Mouse (Mus musculus): ENCODE data around the gene Fance. TPM values are rescaled to one million over a fixed set of nuclear protein-coding genes. Genes with fewer than 3 reads are reported as not detected.
"Not testable (repeated sequence)": the region's sequence is repeated elsewhere in the genome, so short reads cannot be mapped to it uniquely, and the experiment has no call there.

The Fance gene
- total RNA-seq, 2 experiments from 2014 or later: 16.9 to 18.2 TPM

DNA sequence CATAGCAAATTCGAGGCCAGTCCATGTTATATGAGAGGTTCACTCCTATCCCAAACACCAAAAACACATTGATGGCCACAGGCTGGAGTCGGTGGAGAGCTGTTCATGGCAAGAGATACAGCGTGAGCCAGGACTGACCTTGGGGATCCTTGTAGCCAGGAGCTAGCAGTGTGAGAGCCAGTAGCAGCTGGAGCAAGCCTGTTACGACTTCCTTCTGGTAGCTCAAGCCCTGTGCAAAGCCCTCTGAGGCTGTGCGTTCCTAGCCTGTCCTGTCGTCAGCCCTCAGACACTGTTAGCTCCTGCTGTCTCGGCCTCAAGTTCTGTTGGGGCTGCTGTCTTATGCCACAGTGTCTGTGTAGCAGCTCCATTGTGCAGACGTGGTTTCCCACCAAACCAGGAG is 10.5 kb downstream of the Fance start:
- DNase-seq: peak in 1 of 2 experiments; percentile 30
- intact Hi-C loops (cut with DNase I): no loop called here

DNA sequence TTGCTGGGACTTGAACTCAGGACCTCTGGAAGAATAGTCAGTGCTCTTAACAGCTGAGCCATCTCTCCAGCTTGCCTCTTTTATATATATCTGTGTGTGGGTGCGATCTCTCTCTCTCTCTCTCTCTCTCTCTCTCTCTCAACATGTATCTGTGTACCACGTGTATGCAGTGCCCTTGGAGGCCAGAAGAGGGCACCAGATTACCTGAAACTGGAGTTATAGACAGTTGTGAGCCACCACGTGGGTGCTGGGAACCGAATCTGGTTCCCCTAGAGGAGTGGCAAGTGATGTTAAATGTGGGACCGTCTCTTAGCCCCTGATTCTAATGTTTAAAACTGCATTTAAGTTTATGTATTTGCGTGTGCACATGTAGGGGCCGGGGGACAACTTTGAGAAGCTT is 11.1 kb downstream of the Fance start:
- intact Hi-C loops (cut with DNase I); DNase-seq: not testable (repeated sequence)

DNA sequence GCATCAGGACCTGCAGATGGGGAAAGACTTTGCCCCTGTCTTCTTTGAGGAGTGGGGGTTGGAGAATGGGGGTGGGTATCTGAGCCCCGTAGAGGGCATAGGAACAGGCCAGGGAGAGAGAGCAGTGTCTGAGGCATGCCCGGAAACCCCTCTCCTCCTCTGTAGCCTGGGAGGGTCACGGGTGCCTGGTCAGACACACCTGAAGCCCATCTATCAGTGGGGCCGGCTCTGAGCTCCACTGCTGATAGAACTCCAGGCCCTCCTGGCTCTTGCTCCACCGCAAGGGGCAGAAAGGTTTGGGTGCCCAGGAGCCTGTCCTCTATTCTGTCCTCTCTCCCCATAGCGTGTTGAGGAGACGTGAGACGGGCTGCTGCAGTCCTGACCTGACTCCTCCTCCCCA is 12.4 kb downstream of the Fance start:
- intact Hi-C loops (cut with DNase I): no loop called here
- DNase-seq: no peak

DNA sequence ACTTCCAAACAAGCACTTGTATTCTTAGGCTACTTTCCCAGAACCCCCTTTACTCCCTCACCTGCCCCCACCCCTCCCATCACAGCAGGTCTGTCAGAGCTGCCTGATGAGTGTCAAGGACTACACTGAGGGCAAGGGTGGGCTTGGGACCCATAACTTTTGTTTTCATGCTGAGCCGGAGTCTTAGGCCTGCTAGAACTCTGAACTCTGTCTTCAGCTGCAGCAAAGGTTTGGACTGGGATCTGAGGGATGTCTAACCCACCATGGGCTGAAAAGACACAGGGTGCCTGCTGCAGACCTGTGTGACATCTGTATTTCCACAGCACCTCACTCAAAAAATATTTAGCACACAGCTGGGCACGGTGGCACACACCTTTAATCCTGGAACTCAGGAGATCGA is 13.6 kb downstream of the Fance start:
- DNase-seq: no peak
- intact Hi-C loops (cut with DNase I): no loop called here

DNA sequence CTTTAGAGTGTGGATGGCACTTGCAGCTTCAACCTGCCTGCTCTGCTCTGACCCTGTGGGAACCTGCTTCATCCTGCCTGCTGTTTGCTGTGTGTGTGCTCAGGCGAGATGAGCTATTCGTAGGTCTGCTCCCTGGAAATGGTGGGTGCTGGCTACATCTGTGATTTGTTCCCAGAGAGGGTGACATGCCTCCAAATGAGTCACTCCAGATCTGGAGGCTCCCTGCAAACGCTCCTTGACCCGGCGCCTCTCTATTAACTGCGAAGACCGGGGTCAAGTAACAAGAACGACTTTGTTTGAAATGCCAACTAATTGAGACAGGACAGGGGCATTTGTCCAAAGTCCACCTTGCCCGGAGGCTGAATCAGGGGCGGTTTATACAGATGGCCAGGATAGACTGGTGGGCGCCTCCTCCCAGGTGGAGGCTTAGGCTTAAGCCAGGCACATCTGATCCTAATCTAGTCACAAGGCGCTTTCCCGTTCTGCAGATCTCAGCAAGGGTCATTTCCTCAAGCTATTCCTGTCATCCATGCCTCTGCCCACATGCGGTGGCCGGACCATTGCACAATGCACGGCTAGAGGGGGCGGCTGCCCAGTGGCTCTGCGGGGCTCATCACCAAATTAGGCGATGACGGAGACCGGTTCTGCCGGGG is 14.5 kb downstream of the Fance start:
- peak in 1 of 2 experiments; percentile 19 for DNase-seq
- intact Hi-C loops (cut with DNase I): no loop called here

DNA sequence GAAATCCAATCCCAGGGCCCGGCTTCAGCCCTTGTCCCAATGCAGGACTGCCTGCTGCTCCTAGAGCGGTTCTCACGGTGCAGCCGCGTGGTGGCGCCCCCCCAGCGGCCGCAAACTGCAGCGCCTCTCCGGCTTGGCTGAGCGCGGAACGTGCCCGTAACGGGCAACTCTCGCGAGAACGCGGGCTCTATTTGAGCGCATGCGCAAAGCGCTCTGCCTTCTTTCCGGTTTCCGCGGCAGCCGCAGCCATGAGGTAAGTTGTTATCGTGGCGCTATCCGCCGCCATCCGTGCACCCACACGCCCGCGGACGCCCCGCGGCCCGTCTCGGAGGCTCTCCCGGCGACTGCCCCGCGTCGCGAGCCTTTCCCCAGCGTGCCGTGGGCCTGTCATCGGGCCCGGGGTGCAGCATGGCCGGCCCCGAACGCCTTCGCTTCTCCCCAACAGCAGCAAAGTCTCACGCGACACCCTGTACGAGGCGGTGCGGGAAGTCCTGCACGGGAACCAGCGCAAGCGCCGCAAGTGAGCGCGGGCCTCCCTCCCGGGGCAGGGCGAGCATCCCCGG is 15.1 kb downstream of the Fance start, which contains the start of gene Rpl10a:
Rpl10a (plus strand) TSS at position 106 of the 563 bp plus-strand sequence.
- peak; percentile 98 for DNase-seq
- intact Hi-C loops (cut with DNase I): no loop called here

DNA sequence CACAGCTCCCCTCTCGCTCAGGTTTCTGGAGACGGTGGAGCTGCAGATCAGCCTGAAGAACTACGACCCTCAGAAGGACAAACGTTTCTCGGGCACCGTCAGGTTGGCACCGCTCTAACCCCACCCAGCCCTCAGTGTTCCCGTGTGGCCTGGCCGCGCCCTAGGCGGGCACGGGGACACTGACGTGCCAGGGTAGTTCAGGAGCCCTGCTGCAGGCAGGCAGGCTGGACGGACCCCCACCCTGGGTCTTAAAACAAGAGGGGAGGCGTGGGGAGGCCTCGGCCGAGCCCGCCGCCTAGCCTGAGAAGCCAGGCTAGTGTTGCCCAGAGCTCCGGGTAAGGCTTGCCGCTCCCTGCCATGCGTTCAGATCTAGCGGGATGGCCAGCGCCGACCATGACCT is 15.6 kb downstream of the Fance start:
- intact Hi-C loops (cut with DNase I): no loop called here
- DNase-seq: no peak

DNA sequence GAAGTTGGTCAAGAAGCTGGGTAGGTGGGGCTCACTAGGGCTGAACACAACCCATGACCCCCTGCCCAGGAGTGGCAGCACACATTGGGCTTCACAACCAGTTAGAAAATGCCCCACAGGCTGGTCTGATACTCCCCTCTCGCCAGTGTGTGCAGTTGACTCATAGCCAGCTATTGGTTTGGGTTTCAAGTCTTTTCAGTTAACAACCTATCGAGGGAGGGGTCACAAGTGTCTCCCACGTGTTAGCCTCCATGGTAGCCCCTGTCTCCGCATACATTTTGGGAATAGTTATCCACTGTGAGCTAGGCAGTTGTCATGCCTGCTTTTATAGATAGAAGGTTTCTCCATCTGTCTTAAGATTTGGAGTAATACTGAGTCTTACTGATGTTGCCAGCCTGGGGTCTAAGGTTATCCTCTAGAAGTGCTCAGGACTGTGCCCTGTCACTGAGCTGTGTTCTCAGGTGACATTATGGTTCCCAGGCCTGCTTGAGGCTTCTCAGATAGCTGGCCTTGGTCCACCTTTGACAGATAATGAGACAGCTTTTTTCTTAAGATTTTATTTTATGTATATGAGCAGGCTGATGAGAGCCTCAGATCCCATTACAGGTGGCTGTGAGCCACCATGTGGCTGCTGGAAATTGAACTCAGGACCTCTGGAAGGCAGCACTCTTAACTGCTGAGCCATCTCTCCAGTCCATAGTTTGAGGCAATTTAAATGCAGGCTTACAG is 16.3 kb downstream of the Fance start:
- intact Hi-C loops (cut with DNase I): no loop called here
- DNase-seq: no peak

DNA sequence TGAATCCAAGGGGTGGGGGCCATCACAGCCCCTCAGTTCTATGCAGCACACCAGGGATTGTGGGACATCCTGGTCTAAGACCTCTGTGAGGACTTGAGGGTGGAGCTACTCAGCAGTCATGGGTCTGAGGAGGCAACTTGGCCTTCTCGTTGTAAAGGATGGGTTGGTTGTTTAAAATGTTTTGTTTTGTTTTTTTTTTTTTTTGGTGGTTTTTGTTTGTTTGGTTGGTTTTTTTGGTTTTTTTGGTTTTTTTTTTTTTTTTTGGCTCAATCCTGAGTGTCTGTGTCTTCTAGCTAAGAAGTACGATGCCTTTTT is 16.9 kb downstream of the Fance start:
- intact Hi-C loops (cut with DNase I): no loop called here
- DNase-seq: no peak

DNA sequence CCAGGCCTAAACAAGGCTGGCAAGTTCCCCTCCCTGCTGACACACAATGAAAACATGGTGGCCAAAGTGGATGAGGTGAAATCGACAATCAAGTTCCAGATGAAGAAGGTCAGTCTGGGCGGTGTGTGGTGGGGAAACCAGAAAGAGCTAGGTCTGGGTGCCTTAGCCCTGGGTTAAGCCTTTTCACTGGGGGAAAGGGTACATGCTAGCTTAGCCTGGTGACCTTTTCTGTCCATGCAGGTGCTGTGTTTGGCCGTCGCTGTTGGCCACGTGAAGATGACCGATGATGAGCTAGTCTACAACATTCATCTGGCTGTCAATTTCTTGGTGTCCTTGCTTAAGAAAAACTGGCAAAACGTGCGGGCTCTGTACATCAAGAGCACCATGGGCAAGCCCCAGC is 17.3 kb downstream of the Fance start:
- DNase-seq; intact Hi-C loops (cut with DNase I): not testable (repeated sequence)

DNA sequence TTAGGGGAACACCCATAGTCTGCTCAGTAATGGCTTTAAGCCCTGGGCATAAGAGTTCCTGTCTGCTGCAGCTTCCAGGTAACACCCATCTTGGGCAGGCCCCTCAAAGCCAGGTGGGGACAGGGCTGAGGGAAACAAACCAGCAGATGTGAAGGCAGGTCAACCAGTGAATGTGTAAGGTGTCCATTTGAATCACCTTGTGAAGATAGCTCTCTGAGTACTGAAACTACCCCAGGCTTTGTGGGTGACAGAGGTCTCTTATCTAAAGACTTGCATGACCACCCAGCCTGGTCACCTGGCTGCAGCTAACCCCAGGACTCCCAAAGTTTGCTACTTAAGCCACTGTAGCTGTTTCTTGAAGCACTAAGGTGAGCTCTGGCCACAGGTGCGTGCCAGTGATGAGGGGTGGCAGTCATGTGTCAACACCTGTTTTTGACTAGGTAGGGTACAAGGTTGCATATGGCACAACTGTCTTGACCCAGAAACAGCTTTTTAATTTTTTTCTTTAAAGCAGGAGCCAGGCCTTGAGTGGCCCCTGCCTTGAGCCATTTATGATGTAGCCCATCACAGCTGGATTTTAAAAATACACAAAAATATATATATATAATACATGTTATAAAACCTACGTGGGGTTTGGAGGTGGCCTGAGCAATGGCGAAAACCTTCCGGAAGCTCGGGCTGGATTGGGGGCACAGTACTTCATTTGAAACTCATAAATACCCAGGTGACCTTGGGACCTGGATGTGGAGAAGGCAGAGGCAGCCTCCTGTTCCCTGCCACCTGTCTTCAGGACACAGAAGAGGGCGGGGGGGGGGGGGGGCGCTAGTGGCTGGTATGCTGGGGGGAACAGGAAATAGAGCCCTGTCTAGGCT is 18.2 kb downstream of the Fance start:
- intact Hi-C loops (cut with DNase I): no loop called here
- DNase-seq: no peak

DNA sequence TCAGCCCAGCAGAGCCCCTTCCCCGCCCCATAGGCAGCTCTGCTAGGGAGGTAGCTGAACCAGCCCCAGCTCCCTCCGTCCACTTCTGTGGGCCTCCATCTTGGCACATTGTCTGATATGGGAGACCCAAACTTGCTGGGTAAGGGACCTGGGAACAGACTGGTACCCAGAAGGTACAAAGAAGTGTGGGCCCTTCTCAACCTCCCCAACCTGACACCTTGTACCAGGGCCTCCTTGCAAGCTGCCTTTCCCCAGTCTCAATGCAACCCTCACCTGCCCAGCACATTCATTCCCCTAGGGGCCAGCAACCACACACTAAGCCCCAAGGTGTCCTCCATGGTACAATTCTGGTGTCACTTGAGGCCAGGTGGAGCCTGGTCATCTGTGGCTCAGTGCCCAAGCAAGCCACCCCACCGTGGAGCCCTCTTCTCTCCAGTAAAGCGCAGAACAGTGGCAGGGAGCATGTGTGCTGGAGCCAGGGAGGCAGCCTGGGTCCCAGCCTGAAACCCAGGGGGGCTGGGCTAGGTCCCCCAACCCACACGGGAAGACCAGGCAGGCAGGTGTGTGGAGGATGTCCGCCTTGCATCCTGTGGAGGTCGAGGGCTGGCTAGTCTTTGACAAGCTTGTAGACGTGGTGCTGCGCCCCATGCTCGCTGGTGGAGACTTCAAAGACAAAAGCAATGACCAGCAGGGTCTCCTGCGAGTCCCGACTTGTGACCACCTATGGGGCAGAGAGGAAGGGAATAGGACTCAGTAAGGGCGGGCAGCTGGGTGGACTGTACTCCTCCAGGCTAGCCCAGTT is 19.0 kb downstream of the Fance start:
- intact Hi-C loops (cut with DNase I): no loop called here

DNA sequence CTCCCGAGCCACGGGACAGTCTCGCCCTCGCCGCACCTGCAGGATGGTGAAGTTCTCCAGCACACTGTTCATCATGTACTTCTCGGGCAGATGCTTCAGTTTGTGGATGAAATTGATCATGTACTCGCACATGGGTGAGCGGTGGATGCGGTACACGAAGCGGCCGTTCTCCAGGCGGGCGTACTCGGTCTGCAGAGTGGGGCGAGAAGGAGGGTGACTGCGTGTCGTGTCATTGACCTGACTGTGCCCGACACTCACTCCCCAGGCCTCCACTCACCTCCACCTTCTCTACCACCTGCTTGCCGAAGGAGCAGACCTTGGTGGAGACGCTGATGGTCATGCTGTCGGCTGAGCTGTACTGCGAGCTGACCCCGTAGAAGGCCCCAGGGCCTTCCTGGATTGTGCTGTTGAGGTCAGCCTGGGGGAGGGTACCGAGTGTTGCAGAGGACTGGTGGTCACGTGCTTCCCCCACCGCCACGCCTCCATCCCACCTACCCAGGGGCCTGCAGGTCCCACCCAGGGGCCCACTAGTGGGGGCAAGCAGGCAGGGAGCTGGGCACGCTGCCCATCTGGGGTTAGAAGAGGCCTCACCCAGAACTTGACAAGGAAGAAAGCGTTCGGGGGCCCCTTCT is 19.7 kb downstream of the Fance start:
- intact Hi-C loops (cut with DNase I): no loop called here
- DNase-seq: no peak

More for the DNA sequence above, 19.0 kb downstream of the Fance start:
- peak in 1 of 2 experiments; percentile 28 for DNase-seq

DNA sequence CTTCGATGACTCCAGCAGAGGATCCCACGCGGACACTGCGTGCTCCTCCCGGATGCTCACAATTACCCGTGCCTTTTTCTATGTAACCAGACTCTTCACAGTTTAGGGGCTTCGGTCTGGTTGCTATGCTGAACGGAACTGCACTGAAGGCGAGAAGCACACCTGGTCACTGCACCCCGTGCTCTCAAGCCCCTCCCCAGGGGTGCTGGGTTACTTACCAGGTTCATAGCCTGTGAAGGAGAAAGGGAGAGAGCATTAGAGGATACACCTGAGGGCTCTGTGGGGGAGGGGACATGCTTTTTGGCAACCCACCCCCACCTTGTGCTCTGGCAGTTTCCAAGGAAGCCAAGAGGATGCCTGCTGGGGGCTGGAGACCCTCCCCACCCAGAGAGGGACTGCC is 21.9 kb downstream of the Fance start:
- intact Hi-C loops (cut with DNase I): no loop called here

DNA sequence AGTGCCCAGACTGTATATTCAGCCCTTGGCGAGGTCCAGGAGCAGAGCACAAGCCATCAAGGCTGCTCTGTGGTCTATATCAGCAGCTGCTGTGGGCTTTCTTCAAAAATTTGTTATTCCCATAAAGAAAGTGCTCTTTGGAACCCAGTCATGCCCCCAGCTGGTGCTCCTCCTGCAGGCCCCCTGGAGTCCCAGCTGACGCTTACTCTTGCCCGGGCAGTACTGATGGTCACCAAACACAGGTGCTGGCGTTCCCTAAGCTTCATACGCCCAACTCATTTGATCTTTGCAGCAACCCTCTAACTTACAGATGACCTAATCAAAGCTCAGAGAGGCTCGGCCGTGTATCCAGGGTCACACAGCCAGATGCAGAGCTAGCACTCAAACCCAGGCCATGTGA is 24.2 kb downstream of the Fance start:
- intact Hi-C loops (cut with DNase I): no loop called here
- no peak for DNase-seq

More for the DNA sequence above, 21.9 kb downstream of the Fance start:
- DNase-seq: no peak

DNA sequence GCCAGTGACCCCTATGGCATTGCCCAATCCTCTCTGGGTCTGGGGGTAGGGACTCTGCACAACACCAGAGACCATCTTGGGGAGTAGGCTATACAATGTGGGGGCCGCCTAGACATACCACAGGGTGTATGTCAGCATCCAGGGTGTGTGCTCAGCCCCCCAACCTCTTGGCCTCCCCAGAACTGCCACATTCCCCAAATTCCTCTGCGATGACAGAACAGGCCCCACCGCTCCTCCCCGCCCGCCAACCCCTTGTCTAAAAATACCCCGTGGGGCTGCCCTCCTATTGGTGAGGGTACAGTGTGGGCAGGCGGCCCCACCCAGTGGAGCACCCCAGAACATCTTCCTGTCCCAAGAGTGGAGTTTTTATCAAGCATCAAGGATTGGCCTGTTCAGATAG is 27.3 kb downstream of the Fance start:
- intact Hi-C loops (cut with DNase I): no loop called here

DNA sequence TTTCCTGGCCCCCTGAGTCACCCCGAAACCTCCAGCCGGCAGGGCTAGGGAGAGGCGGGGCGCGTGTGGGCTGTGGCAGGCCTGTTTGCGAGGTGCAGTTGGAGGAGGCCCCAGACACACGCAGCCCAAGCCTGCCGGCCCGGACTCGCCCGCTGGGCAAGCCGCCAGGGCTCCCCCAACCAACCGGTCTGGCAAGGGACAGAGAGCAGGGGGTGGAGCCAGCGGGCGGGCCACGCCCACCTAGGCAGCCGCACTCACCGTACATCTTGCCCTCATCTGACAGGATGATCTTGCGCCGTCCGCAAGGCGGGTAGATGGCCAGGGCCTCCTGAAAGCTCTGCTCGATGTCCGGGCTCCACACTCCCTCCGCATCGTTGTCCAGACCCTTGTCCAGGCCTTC is 27.8 kb downstream of the Fance start:
- intact Hi-C loops (cut with DNase I): no loop called here
- peak; percentile 88 to 89 for DNase-seq

More for the DNA sequence above, 27.3 kb downstream of the Fance start:
- DNase-seq: peak; percentile 23 to 37

DNA sequence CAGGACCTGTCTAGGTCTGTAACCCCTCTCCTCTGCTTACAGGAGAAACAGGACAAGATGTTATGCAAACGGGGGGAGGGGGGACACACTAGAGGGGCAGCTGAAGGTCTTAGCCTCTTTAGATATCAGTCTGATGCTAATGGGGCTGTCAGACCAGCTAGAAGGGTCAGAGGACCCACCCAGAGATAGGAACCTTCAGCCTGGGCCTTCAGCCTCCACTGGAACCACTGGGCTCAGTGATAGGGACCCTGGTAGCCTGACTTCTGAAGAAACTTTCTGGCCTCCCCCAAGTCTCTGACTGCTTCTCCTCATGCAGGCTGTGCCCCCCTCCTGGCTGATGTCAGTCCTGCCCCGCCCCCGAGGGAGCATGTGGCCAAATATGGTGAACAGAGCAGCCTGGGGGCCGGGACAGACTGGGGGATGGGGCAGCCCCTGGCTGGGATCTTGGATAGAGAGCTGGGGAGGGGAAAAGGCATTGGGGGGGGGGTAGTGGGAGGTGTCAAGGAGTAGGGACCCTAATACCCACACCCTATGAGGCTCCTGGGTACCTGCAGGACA is 30.8 kb downstream of the Fance start:
- intact Hi-C loops (cut with DNase I): no loop called here
- peak; percentile 59 to 60 for DNase-seq

DNA sequence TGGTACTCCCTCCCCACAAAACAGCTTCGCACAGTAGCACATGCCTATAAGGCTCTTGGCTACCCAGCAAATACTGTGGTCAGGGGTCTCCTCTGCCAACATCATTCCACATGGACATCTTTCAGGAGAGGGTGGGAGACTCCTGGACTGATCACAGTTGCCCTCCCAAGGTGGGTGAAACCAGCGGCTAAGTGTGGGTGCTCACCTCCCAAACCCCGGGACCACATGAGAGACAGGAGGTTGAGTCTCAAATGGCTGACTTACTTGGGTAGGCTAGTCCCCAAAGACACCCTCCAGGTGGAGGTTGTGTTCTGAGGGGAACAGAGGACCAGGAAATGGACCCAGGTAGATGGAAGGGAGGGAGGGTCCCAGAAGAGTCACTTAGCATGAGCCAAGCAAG is 31.4 kb downstream of the Fance start:
- intact Hi-C loops (cut with DNase I): no loop called here
- no peak for DNase-seq

Data from heart, postnatal 10 days (tissue).